Mouse (Mus musculus): Measurements from ENCODE around the gene Gm38655.
"Not testable (repeated sequence)": the region's sequence is repeated elsewhere in the genome, so short reads cannot be mapped to it uniquely, and the experiment has no call there.

The Gm38655 gene

DNA sequence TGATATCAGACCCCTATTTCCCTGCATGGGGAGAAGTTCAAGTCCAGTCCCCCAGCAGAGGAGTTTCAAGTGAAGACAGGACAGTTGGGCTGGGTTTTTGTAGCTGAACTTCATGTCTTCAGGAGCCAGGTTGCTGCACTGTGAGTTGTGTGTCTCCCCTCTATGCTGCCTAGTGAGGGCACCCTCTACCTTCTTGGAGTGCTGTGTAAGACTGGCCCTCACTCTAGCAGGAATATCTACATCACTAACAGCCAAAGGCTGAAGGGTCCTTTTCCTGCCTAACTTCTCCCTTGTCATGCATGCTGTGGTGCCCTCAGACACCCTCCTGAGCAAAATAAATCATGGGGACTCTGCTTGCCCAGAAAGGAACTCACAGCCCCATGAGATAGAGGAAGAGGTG lies 8.0 kb upstream of the Gm38655 start:
- in situ Hi-C loops (cut with MboI, MseI): loop anchor here (5.0 to 10.0 kb wide), 2 partner anchors 94 to 1762 kb away; partner anchors contain the start of gene Syngap1

- in situ Hi-C loops (cut with MboI, MseI): no loop called here
Measured at GRCm38 (mm10) chr17:25172558-25172957, 2.7 kb downstream of the Gm38655 start.

DNA sequence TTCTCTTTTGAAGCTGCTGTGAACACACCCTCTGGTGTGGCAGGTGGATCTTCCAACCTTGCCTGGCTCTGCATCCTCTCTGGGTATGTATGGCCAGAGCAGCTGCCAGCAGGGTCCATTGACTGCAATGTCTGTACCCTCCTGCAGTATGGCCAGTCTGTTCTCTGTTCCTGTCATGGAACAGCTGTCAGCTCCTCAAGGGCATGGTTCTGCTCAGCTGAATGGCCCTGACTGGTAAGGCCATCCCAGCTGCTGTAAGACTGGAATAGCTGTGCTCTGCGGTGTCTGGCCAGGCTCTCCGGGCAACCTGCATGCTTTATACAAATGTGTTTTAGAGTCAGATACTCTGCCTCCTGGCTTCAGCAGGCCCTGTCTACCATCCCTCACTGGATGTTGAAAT lies 5.6 kb downstream of the Gm38655 start:
- in situ Hi-C loops (cut with MboI, MseI): no loop called here

DNA sequence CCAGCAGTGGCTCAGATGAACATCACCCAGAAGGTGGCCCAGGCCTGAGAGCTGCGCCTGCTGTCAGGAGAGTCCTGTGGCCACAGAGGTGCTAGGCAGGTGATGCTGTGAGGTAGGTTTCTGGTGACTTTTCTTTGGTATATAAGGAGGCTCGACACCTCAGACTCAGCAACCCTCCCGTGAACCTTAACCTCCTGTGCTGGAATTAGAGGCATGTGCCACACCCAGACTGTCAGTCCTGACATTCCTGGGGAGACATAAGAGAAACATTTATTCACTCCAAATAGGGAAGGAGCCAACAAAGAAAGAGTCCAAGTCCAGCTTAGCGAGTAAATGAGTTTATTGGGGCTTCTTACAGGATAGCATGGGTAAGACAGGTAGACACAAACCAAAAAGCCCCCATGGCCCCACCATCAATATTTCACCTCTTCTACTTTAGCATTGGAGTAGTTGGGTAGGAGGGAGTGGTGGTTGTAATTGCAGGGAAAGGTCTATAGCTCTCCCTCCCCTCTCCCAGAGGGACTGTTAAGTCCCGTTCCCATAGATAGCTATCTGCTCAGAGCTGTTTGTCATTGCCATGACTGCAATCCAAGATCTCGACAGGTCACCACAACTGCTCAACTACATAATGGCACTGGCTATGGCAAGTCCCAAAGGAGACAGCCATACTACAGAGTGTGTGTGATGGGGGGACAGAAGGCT lies 9.2 kb downstream of the Gm38655 start:
- in situ Hi-C loops (cut with MboI, MseI): no loop called here

GRCm38 (mm10) chr17:25164770-25165169 lies 10.5 kb downstream of the Gm38655 start:
- in situ Hi-C loops (cut with MboI, MseI): no loop called here

DNA sequence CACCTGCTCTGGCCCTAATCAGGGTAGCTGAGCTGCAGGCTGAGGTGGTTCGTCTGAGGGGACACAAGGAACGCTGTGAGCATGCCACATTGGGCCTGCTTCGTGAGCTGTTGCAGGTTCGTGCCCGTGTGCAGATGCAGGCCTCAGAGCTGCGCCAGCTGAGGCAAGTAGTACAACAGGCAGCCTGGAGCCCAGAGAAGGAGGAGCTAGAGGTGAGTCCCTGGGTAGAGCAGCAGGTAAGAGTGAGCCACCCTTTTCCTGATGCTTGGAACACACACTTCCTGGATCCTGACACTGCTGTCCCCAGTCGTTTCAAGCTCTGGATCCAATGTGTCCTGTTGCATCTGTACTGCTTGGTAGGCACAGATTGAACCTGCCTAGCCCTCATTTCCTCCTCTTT lies 11.9 kb downstream of the Gm38655 start:
- in situ Hi-C loops (cut with MboI, MseI): no loop called here

GRCm38 (mm10) chr17:25162161-25162560 lies 13.1 kb downstream of the Gm38655 start, which contains the start of gene Ccdc154:
Gene Ccdc154, plus strand, starts transcription at chr17:25162461.
- in situ Hi-C loops (cut with MboI, MseI): no loop called here

DNA sequence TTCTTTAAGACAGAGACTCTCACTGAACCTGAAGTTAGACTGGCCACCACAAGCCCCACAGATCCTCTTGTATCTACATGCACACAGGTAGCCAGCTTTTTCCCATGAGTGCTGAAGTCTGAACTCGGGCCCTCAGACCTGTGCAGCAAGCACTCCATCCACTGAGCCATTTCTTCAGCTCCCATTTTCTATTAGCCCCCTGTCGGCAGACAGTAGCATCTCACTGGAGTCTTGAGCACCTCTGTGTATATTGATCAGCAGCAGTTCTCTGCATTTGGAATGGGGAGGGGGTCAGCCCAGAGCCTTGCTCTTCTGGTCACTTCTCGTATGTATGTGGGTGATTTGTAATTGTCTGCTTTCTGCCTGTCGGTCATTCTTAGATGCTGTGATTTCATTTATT lies 35.3 kb downstream of the Gm38655 start:
- in situ Hi-C loops (cut with MboI, MseI): no loop called here

DNA sequence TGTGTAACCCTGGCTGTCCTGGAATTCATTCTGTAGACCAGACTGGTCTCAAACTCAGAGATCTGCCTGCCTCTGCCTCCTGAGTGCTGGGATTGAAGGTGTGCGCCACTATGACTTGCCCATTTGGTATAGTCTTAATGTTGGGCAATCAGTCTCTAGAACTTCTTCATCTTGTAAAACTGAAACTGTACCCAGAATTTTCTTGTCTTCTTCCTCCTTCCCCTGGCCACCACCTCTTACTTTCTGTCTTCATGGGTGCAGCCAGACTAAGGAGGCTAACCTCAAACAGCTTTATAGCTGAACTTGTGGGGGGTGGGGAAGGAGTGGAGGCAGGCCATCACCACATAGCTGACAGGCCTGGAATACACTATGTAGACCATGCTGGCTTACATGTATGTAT lies 36.5 kb downstream of the Gm38655 start:
- in situ Hi-C loops (cut with MboI, MseI): no loop called here

DNA sequence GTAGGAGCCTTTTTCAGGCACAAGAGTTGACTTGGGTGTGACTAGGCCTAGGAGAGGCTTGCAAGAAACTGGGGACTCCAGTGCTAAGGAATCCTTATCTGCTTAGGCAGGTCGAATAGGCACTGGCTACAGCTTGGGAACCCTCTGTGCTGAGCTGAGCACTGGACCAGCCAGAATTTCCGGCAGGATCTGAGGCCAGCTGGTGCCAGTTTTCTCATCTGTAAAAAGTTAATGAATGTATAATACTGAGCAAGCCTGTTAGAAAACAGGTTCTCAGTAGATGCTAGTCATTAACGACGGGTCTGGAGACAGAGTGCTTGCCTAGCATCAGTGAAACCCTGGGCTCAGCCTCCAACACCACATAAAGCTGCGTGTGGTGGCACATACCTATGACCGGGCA lies 39.6 kb downstream of the Gm38655 start:
- in situ Hi-C loops (cut with MboI, MseI): no loop called here

GRCm38 (mm10) chr17:25133275-25133698 lies 42.0 kb downstream of the Gm38655 start, which contains the start of gene Clcn7:
Gene Clcn7, plus strand, starts transcription at chr17:25133391.
- in situ Hi-C loops (cut with MboI, MseI): no loop called here

- in situ Hi-C loops (cut with MboI, MseI): no loop called here
Measured at GRCm38 (mm10) chr17:25130060-25130459, 45.2 kb downstream of the Gm38655 start.

- in situ Hi-C loops (cut with MboI, MseI): no loop called here
Measured at GRCm38 (mm10) chr17:25127681-25128080, 47.6 kb downstream of the Gm38655 start.

GRCm38 (mm10) chr17:25127079-25127478 lies 48.2 kb downstream of the Gm38655 start:
- in situ Hi-C loops (cut with MboI, MseI): no loop called here

DNA sequence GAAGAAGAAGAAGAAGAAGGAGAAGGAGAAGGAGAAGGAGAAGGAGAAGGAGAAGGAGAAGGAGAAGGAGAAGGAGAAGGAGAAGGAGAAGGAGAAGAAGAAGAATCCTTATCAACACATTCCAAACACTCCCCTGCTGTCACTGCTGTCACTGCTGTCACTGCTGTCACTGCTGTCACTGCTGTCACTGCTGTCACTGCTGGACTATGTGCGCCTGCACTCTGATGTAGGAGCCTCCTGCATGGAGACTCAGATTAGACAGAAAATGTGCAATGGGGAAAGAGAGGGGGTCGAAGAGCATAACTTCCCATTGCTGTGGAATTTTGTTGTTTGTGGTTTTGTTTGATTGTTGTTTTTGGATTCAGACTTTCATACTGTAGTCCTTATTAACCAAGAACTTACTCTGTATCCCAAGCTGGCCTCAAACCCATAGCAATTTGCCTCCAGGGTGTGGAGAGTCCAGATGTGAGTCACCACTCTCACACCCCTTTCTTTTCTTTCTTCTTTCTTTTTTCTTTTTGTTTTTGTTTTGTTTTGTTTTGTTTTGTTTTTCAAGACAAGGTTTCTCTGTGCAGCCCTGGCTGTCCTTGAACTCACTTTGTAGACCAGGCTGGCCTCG lies 49.7 kb downstream of the Gm38655 start:
- in situ Hi-C loops (cut with MboI, MseI): not testable (repeated sequence)

DNA sequence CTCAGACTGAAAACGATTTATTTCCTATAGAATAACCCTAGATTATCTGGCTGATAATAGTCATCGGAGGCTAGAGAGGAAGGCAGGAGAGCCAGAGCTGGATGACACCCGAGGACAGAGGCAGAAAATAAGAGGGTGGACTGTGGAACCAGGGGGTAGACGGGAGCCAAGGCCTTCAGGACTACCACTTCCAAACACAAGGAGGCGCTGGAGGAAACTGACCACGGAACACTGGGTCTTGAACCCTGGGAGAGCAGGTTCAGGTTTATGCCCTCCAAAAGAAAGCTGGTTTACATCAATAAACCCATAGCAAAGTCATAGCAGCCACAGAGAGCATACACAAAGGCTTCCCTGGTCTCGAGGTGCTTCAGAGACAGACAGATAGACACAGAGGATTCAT lies 51.3 kb downstream of the Gm38655 start:
- in situ Hi-C loops (cut with MboI, MseI): no loop called here
